Mouse (Mus musculus): ENCODE measurements around the gene Cx3cr1. TPM values are rescaled to one million over a fixed set of nuclear protein-coding genes. Genes with fewer than 3 reads are reported as not detected.

The Cx3cr1 gene
- polyA plus RNA-seq, 1 experiment = 10.9 TPM

GRCm38 (mm10) chr9:119895040-119895721 is 174.5 kb downstream of the Cx3cr1 start:
- DNase-seq = no peak
- WGBS = under 1% methylated on average over 58 of the region's 71 CpGs
- peak overlapping the region; percentile 78 for H3K4me3 ChIP-seq (replicated peaks; ENCODE audit: extremely low read depth, low read depth, low read length)

DNA sequence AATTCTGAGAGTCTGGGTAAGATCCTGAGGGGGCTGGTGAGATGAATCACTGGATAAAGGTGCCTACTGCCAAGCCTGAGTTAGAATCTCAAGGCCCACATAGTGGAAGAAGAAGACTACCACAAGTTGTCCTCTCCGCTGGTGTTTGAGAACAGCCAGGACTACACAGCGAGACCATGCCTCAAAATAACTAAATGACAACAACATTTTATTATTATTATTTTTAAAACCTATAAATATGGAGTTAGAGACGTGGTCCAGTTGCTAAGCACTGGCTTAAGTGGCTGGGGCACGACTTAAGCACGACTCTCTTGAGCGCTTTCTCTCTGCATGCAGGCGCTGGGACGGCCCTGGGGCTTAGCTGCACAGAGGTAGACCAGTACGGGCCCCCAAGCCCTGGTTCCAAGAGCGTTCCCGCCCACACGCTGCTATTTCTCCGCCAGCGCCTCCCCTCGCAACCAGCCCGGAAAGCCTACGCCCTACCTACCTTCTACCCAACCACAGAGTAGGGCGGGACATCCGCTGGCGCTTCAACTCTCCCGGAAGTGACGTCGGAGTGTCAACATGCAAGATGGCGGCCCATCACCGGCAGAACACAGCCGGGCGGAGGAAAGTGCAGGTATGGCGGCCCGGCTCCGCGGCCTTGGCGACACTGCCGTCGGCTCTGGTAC is 175.2 kb downstream of the Cx3cr1 start, which contains the start of gene Wdr48:
Gene Wdr48 (plus strand): TSS at position 540 of the 671 bp plus-strand sequence.
- DNase-seq = peak; percentile 96
- H3K4me1 ChIP-seq (ENCODE audit: control insufficient read depth, insufficient read depth, low read length) = peaks cover 7% of the 10 kb centered on the region
- peak within 1 kb of the TSS; percentile 78 for H3K4me3 ChIP-seq (replicated peaks; ENCODE audit: extremely low read depth, low read depth, low read length)
- TF ChIP-seq CTCF (IDR thresholded peaks at IDR 0.05; ENCODE audit: insufficient read depth, low read length) = no peak
- peak; percentile 75; the same call in 1 of the 2 replicates for TF ChIP-seq POLR2A (IDR thresholded peaks at IDR 0.05; ENCODE audit: borderline replicate concordance, extremely low read depth, low read depth, low read length)
- WGBS = 3% methylated on average over 34 of the region's 34 CpGs

More at GRCm38 (mm10) chr9:119895040-119895721, 174.5 kb downstream of the Cx3cr1 start:
- TF ChIP-seq CTCF (IDR thresholded peaks at IDR 0.05; ENCODE audit: insufficient read depth, low read length) = no peak
- no peak for TF ChIP-seq POLR2A (IDR thresholded peaks at IDR 0.05; ENCODE audit: borderline replicate concordance, extremely low read depth, low read depth, low read length)
- peaks cover 7% of the 10 kb centered on the region for H3K4me1 ChIP-seq (ENCODE audit: control insufficient read depth, insufficient read depth, low read length)

- TF ChIP-seq POLR2A (IDR thresholded peaks at IDR 0.05; ENCODE audit: borderline replicate concordance, extremely low read depth, low read depth, low read length) = no peak
- no peak for TF ChIP-seq CTCF (IDR thresholded peaks at IDR 0.05; ENCODE audit: insufficient read depth, low read length)
- H3K4me3 ChIP-seq (replicated peaks; ENCODE audit: extremely low read depth, low read depth, low read length) = no peak overlapping the region
- DNase-seq = no peak
- peaks cover 7% of the 10 kb centered on the region for H3K4me1 ChIP-seq (ENCODE audit: control insufficient read depth, insufficient read depth, low read length)
- 88% methylated on average over 5 of the region's 5 CpGs for WGBS
These were observed 175.8 kb downstream of the Cx3cr1 start for GRCm38 (mm10) chr9:119893881-119894280.

GRCm38 (mm10) chr9:119890692-119891091 is 179.0 kb downstream of the Cx3cr1 start:
- peaks cover 4% of the 10 kb centered on the region for H3K4me1 ChIP-seq (ENCODE audit: control insufficient read depth, insufficient read depth, low read length)
- no peak overlapping the region for H3K4me3 ChIP-seq (replicated peaks; ENCODE audit: extremely low read depth, low read depth, low read length)
- 55% methylated on average over 2 of the region's 2 CpGs for WGBS
- no peak for DNase-seq
- TF ChIP-seq POLR2A (IDR thresholded peaks at IDR 0.05; ENCODE audit: borderline replicate concordance, extremely low read depth, low read depth, low read length) (no peak), CTCF (IDR thresholded peaks at IDR 0.05; ENCODE audit: insufficient read depth, low read length) (peak; percentile 13; the same call in 1 of the 2 replicates)

GRCm38 (mm10) chr9:119889446-119889845 is 180.2 kb downstream of the Cx3cr1 start:
- TF ChIP-seq CTCF (IDR thresholded peaks at IDR 0.05; ENCODE audit: insufficient read depth, low read length) (no peak), POLR2A (IDR thresholded peaks at IDR 0.05; ENCODE audit: borderline replicate concordance, extremely low read depth, low read depth, low read length) (no peak)
- no peaks in the 10 kb centered on the region for H3K4me1 ChIP-seq (ENCODE audit: control insufficient read depth, insufficient read depth, low read length)
- WGBS = 85% methylated on average over 9 of the region's 9 CpGs
- H3K4me3 ChIP-seq (replicated peaks; ENCODE audit: extremely low read depth, low read depth, low read length) = no peak overlapping the region
- DNase-seq = no peak

DNA sequence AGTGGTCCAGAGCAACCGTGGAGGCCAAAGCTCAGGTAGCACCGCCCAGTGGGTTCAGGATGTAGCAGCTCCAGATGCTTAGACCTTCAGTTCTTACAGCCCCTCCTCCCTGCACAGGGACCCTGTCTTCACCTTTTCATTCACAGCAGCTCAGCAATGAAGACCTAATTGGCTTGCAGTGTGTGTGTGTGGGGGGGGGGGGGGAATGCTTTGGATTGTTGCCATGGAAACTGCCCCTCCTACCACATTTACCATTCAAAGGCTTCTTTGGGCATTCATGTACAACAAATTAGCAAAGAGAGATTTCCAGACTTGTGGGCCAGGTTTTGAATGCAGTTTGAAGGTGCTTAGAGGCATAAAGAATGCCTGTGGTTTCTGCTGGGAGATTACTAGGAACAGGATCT is 180.8 kb downstream of the Cx3cr1 start:
- TF ChIP-seq CTCF (IDR thresholded peaks at IDR 0.05; ENCODE audit: insufficient read depth, low read length) = no peak
- no peak for TF ChIP-seq POLR2A (IDR thresholded peaks at IDR 0.05; ENCODE audit: borderline replicate concordance, extremely low read depth, low read depth, low read length)
- DNase-seq = no peak
- 57% methylated on average over 2 of the region's 2 CpGs for WGBS

DNA sequence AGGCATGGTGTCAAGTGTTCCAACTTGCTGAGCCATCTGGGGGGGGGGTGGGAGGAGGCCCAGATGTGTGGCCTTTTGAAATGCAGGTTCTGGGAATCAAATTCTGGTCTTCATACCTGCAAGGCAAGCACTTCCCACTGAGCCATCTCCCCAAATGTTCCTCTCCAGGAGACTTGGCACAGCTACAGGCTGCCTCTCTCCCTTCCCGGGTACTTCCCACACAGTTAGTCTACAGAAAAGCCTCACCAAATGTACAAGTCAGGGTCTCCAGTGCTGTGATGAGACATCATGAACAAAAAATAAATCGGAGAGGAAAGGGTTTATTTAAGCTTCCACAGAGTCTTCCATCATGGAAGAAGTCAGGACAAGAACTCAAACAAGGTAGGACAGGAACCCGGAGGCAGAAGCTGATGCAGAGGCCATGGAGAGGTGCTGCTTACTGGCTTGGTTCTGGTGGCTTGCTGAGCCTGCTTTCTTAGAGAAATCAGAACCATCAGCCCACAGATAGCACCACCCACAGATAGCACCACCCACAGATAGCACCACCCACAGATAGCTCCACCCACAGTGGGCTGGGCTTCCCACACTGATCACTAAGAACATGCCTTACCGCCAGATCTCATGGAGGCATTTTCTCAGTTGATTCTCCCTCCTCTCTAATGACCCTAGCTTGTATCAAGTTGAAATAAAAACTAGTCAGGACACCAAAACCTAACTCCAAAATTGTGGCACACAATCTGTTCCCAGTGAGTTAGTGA is 182.4 kb downstream of the Cx3cr1 start:
- WGBS = 69% methylated on average over 4 of the region's 4 CpGs
- DNase-seq = no peak
- Histone ChIP-seq H3K4me1 (ENCODE audit: control insufficient read depth, insufficient read depth, low read length) (no peaks in the 10 kb centered on the region), H3K4me3 (replicated peaks; ENCODE audit: extremely low read depth, low read depth, low read length) (no peak overlapping the region)
- TF ChIP-seq CTCF (IDR thresholded peaks at IDR 0.05; ENCODE audit: insufficient read depth, low read length) = no peak
- no peak for TF ChIP-seq POLR2A (IDR thresholded peaks at IDR 0.05; ENCODE audit: borderline replicate concordance, extremely low read depth, low read depth, low read length)

More for the DNA sequence above, 180.8 kb downstream of the Cx3cr1 start:
- Histone ChIP-seq H3K4me3 (replicated peaks; ENCODE audit: extremely low read depth, low read depth, low read length) (no peak overlapping the region), H3K4me1 (ENCODE audit: control insufficient read depth, insufficient read depth, low read length) (no peaks in the 10 kb centered on the region)

DNA sequence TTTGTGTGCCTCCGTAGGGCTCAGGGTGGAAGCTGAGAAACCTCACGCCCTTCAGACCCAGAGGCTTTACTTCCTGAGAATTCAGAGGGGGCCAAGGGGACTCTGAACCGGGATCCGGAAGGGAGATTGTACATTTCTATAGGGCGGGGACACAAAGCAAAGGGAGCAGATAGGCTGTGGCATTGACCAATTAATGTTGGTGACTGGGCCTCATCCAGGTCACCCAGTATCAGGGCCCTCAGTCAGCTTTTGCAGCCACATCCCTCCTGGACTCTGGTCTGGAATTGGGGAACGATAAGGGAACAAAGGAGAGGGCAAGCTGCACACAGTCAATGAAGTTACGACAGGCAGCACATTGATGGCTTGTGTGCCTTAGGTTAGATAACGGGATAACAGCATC is 215.5 kb downstream of the Cx3cr1 start:
- WGBS = 57% methylated on average over 8 of the region's 8 CpGs

More for the DNA sequence above, 215.5 kb downstream of the Cx3cr1 start:
- no peak for DNase-seq
- Histone ChIP-seq H3K4me1 (ENCODE audit: control insufficient read depth, insufficient read depth, low read length) (no peaks in the 10 kb centered on the region), H3K4me3 (replicated peaks; ENCODE audit: extremely low read depth, low read depth, low read length) (no peak overlapping the region)
- TF ChIP-seq CTCF (IDR thresholded peaks at IDR 0.05; ENCODE audit: insufficient read depth, low read length) = no peak
- TF ChIP-seq POLR2A (IDR thresholded peaks at IDR 0.05; ENCODE audit: borderline replicate concordance, extremely low read depth, low read depth, low read length) = no peak

All from lung, adult 2 months (tissue).